Mouse (Mus musculus): ENCODE measurements around the gene Eepd1. TPM values are rescaled to one million over a fixed set of nuclear protein-coding genes. Genes with fewer than 3 reads are reported as not detected.
A peak's percentile ranks its signal among the peaks of the same experiment; 100 is the strongest.

Gene Eepd1
- polyA plus RNA-seq, 1 experiment from 2014 or later = 19.1 TPM

DNA sequence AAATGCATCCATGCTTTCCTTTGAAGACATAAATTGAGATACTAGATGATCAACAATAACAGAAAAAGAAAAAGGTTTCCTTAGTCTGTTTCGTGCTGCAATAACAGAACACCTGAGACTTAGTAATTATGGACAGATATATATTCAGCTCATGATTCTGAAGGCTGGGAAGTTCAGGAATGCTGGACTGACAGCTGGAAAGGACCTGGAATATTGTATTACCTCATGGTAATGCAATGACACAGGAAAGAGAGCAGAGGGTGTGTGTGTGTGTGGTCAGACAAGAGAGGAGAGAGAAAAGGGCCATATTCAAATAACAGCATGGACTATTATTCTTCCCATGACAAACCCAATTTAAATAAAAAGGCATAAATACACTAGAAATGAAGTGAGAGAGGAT lies 17.0 kb upstream of the Eepd1 start:
- peaks cover 4% of the 10 kb centered on the region; the same call in 1 of the 2 replicates for H3K4me1 ChIP-seq (ENCODE audit: control insufficient read depth, insufficient read depth, low read length)
- H3K9ac ChIP-seq (ENCODE audit: low read length) = no peak overlapping the region
- no peaks in the 10 kb centered on the region for H3K36me3 ChIP-seq (ENCODE audit: control insufficient read depth, insufficient read depth)
- peaks cover 3% of the 10 kb centered on the region; the same call in 1 of the 2 replicates for H3K9me3 ChIP-seq (replicated peaks; ENCODE audit: control insufficient read depth, low read length)
- no peak overlapping the region for H3K27ac ChIP-seq (ENCODE audit: low read length)
- H3K4me3 ChIP-seq (ENCODE audit: low read length) = no peak overlapping the region
- ATAC-seq (replicated peaks; ENCODE audit: extremely low read depth, insufficient read depth, low FRiP score) = no peak; the same call in 1 of the 2 replicates
- no peak overlapping the region for H3K4me2 ChIP-seq (ENCODE audit: low read depth, low read length)
- H3K27me3 ChIP-seq (ENCODE audit: control insufficient read depth, insufficient read depth, low read length) = no peaks in the 10 kb centered on the region
- WGBS = 64% methylated on average over 1 of the region's 1 CpGs

GRCm38 (mm10) chr9:25479392-25480020 lies 1.8 kb upstream of the Eepd1 start:
- H3K27me3 ChIP-seq (ENCODE audit: control insufficient read depth, insufficient read depth, low read length) = no peaks in the 10 kb centered on the region
- no peak overlapping the region for H3K27ac ChIP-seq (ENCODE audit: low read length)
- no peaks in the 10 kb centered on the region for H3K36me3 ChIP-seq (ENCODE audit: control insufficient read depth, insufficient read depth)
- WGBS = 87% methylated on average over 7 of the region's 7 CpGs
- no peak overlapping the region for H3K4me2 ChIP-seq (ENCODE audit: low read depth, low read length)
- H3K9ac ChIP-seq (ENCODE audit: low read length) = no peak overlapping the region
- no peaks in the 10 kb centered on the region for H3K9me3 ChIP-seq (replicated peaks; ENCODE audit: control insufficient read depth, low read length)
- peaks cover 24% of the 10 kb centered on the region for H3K4me1 ChIP-seq (ENCODE audit: control insufficient read depth, insufficient read depth, low read length)
- ATAC-seq (replicated peaks; ENCODE audit: extremely low read depth, insufficient read depth, low FRiP score) = no peak
- no peak overlapping the region for H3K4me3 ChIP-seq (ENCODE audit: low read length)

- no peaks in the 10 kb centered on the region for H3K27me3 ChIP-seq (ENCODE audit: control insufficient read depth, insufficient read depth, low read length)
- H3K4me2 ChIP-seq (ENCODE audit: low read depth, low read length) = 0 out of 2 replicates have a peak overlapping the region, but pooled peaks have one; percentile 88
- no peaks in the 10 kb centered on the region for H3K36me3 ChIP-seq (ENCODE audit: control insufficient read depth, insufficient read depth)
- no peak for ATAC-seq (replicated peaks; ENCODE audit: extremely low read depth, insufficient read depth, low FRiP score)
- H3K9ac ChIP-seq (ENCODE audit: low read length) = no peak overlapping the region
- H3K4me3 ChIP-seq (ENCODE audit: low read length) = no peak overlapping the region
- peaks cover 36% of the 10 kb centered on the region for H3K4me1 ChIP-seq (ENCODE audit: control insufficient read depth, insufficient read depth, low read length)
- WGBS = 87% methylated on average over 2 of the region's 2 CpGs
- H3K27ac ChIP-seq (ENCODE audit: low read length) = no peak overlapping the region
- H3K9me3 ChIP-seq (replicated peaks; ENCODE audit: control insufficient read depth, low read length) = no peaks in the 10 kb centered on the region
Measured at GRCm38 (mm10) chr9:25480676-25481075, 671 bp upstream of the Eepd1 start.

- no peaks in the 10 kb centered on the region for H3K27me3 ChIP-seq (ENCODE audit: control insufficient read depth, insufficient read depth, low read length)
- H3K36me3 ChIP-seq (ENCODE audit: control insufficient read depth, insufficient read depth) = no peaks in the 10 kb centered on the region
- peak overlapping the region; percentile 91 for H3K9ac ChIP-seq (ENCODE audit: low read length)
- 24% methylated on average over 22 of the region's 22 CpGs for WGBS
- no peak overlapping the region; the same call in 1 of the 2 replicates for H3K27ac ChIP-seq (ENCODE audit: low read length)
- ATAC-seq (replicated peaks; ENCODE audit: extremely low read depth, insufficient read depth, low FRiP score) = no peak
- H3K4me3 ChIP-seq (ENCODE audit: low read length) = peak overlapping the region; percentile 83
- peaks cover 53% of the 10 kb centered on the region for H3K4me1 ChIP-seq (ENCODE audit: control insufficient read depth, insufficient read depth, low read length)
- no peaks in the 10 kb centered on the region for H3K9me3 ChIP-seq (replicated peaks; ENCODE audit: control insufficient read depth, low read length)
- peak overlapping the region; percentile 88 for H3K4me2 ChIP-seq (ENCODE audit: low read depth, low read length)
Measured at GRCm38 (mm10) chr9:25482322-25482998, 1.1 kb downstream of the Eepd1 start.

DNA sequence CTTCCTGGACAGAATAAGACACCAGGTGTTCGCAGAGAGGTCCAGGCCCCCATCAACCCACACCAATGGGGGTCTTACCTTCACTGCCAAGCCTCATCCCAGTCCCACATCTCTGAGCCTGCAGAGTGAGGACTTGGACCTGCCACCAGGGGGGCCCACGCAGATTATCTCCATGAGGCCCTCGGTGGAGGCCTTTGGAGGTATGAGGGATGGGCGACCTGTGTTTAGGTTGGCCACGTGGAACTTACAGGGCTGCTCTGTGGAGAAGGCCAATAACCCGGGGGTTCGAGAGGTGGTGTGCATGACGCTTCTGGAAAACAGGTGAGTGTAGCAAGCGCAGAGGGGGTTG lies 1.6 kb downstream of the Eepd1 start:
- Histone ChIP-seq H3K9ac (ENCODE audit: low read length) (peak overlapping the region; percentile 91), H3K4me2 (ENCODE audit: low read depth, low read length) (peak overlapping the region; percentile 88), H3K4me3 (ENCODE audit: low read length) (peak overlapping the region; percentile 83), H3K9me3 (replicated peaks; ENCODE audit: control insufficient read depth, low read length) (no peaks in the 10 kb centered on the region), H3K27me3 (ENCODE audit: control insufficient read depth, insufficient read depth, low read length) (no peaks in the 10 kb centered on the region), H3K36me3 (ENCODE audit: control insufficient read depth, insufficient read depth) (no peaks in the 10 kb centered on the region), H3K4me1 (ENCODE audit: control insufficient read depth, insufficient read depth, low read length) (peaks cover 58% of the 10 kb centered on the region), H3K27ac (ENCODE audit: low read length) (no peak overlapping the region)
- WGBS = 67% methylated on average over 9 of the region's 9 CpGs
- no peak for ATAC-seq (replicated peaks; ENCODE audit: extremely low read depth, insufficient read depth, low FRiP score)

DNA sequence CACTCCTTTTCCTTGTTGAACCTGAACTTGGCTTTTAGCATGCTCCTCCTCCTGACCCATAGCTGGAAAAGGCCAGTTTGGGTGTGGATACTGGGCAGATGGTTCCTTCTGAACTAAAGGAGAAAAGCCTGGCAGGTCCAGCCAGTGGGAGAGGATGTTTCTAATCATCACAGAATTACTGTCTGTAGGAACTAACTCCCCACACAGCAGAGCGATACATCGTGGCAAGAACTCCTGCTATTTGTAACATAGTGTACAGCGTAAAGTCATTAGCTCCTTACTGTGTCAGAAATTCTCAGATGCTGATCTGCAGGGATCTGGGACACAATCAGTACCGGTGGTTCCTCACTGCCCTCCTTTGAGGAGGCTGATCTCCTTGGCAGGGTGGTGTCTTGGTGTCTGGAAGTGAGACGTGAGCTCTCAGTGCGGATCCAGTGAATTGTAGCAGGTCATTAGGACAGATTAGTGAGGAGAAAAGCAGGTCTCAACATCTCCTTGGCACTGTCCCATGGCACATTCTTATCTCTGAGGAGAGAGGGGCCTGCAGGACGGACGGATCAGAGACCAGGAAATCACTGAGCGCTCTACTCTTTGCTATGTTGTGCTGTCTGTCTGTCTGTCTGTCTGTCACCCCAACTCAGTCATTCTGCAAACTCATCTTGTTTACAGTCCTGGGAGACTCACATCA lies 2.7 kb downstream of the Eepd1 start:
- H3K27ac ChIP-seq (ENCODE audit: low read length) = peak overlapping the region; percentile 47
- ATAC-seq (replicated peaks; ENCODE audit: extremely low read depth, insufficient read depth, low FRiP score) = no peak
- no peaks in the 10 kb centered on the region for H3K27me3 ChIP-seq (ENCODE audit: control insufficient read depth, insufficient read depth, low read length)
- peak overlapping the region; percentile 88 for H3K4me2 ChIP-seq (ENCODE audit: low read depth, low read length)
- no peaks in the 10 kb centered on the region for H3K36me3 ChIP-seq (ENCODE audit: control insufficient read depth, insufficient read depth)
- H3K9ac ChIP-seq (ENCODE audit: low read length) = peak overlapping the region; percentile 65
- peaks cover 68% of the 10 kb centered on the region for H3K4me1 ChIP-seq (ENCODE audit: control insufficient read depth, insufficient read depth, low read length)
- H3K9me3 ChIP-seq (replicated peaks; ENCODE audit: control insufficient read depth, low read length) = no peaks in the 10 kb centered on the region
- WGBS = 33% methylated on average over 9 of the region's 9 CpGs
- H3K4me3 ChIP-seq (ENCODE audit: low read length) = peak overlapping the region; percentile 83

GRCm38 (mm10) chr9:25484619-25484986 lies 3.3 kb downstream of the Eepd1 start:
- WGBS = 38% methylated on average over 3 of the region's 3 CpGs
- no peak overlapping the region for H3K27ac ChIP-seq (ENCODE audit: low read length)
- H3K9ac ChIP-seq (ENCODE audit: low read length) = peak overlapping the region; percentile 14; the same call in 1 of the 2 replicates
- H3K36me3 ChIP-seq (ENCODE audit: control insufficient read depth, insufficient read depth) = no peaks in the 10 kb centered on the region
- no peaks in the 10 kb centered on the region for H3K9me3 ChIP-seq (replicated peaks; ENCODE audit: control insufficient read depth, low read length)
- no peak for ATAC-seq (replicated peaks; ENCODE audit: extremely low read depth, insufficient read depth, low FRiP score)
- peak overlapping the region; percentile 88 for H3K4me2 ChIP-seq (ENCODE audit: low read depth, low read length)
- H3K4me1 ChIP-seq (ENCODE audit: control insufficient read depth, insufficient read depth, low read length) = peaks cover 73% of the 10 kb centered on the region
- H3K4me3 ChIP-seq (ENCODE audit: low read length) = peak overlapping the region; percentile 83
- H3K27me3 ChIP-seq (ENCODE audit: control insufficient read depth, insufficient read depth, low read length) = no peaks in the 10 kb centered on the region

DNA sequence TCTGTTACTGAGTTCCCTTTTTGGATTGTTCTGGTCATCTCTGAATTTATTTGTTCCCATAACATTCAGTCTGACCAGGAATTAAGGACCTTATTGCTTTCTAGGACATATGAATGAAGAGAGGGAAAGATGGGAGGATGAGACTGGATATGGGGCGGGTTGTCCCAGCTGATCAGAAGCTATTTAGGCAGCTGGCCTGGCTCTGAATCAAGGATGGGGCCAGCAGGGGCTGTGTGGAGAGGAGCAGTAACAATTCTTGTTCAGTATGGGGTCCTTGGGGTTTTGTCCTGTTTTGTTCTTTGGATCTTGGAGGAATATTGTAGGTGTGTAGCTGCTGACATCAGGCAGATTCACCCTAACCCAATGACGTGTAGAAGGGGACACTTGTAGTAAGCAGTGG lies 3.7 kb downstream of the Eepd1 start:
- ATAC-seq (replicated peaks; ENCODE audit: extremely low read depth, insufficient read depth, low FRiP score) = no peak
- H3K4me3 ChIP-seq (ENCODE audit: low read length) = peak overlapping the region; percentile 83
- WGBS = 40% methylated on average over 2 of the region's 2 CpGs
- no peaks in the 10 kb centered on the region for H3K27me3 ChIP-seq (ENCODE audit: control insufficient read depth, insufficient read depth, low read length)
- H3K27ac ChIP-seq (ENCODE audit: low read length) = 0 out of 2 replicates have a peak overlapping the region, but pooled peaks have one; percentile 26
- no peaks in the 10 kb centered on the region for H3K9me3 ChIP-seq (replicated peaks; ENCODE audit: control insufficient read depth, low read length)
- peak overlapping the region; percentile 88 for H3K4me2 ChIP-seq (ENCODE audit: low read depth, low read length)
- no peaks in the 10 kb centered on the region for H3K36me3 ChIP-seq (ENCODE audit: control insufficient read depth, insufficient read depth)
- H3K9ac ChIP-seq (ENCODE audit: low read length) = no peak overlapping the region; the same call in 1 of the 2 replicates
- H3K4me1 ChIP-seq (ENCODE audit: control insufficient read depth, insufficient read depth, low read length) = peaks cover 75% of the 10 kb centered on the region

- ATAC-seq (replicated peaks; ENCODE audit: extremely low read depth, insufficient read depth, low FRiP score) = no peak
- H3K36me3 ChIP-seq (ENCODE audit: control insufficient read depth, insufficient read depth) = no peaks in the 10 kb centered on the region
- peak overlapping the region; percentile 83 for H3K4me3 ChIP-seq (ENCODE audit: low read length)
- peaks cover 76% of the 10 kb centered on the region for H3K4me1 ChIP-seq (ENCODE audit: control insufficient read depth, insufficient read depth, low read length)
- H3K9me3 ChIP-seq (replicated peaks; ENCODE audit: control insufficient read depth, low read length) = no peaks in the 10 kb centered on the region
- peak overlapping the region; percentile 31; the same call in 1 of the 2 replicates for H3K9ac ChIP-seq (ENCODE audit: low read length)
- no peak overlapping the region for H3K27ac ChIP-seq (ENCODE audit: low read length)
- peak overlapping the region; percentile 88 for H3K4me2 ChIP-seq (ENCODE audit: low read depth, low read length)
- H3K27me3 ChIP-seq (ENCODE audit: control insufficient read depth, insufficient read depth, low read length) = no peaks in the 10 kb centered on the region
- WGBS = 62% methylated on average over 7 of the region's 7 CpGs
Measured at GRCm38 (mm10) chr9:25485406-25485805, 4.1 kb downstream of the Eepd1 start.
